Mouse (Mus musculus): ENCODE results near the gene Phtf1. TPM values are rescaled to one million over a fixed set of nuclear protein-coding genes. Genes with fewer than 3 reads are reported as not detected.

Phtf1 gene
- polyA plus RNA-seq, 1 experiment from 2014 or later: 41.1 TPM

GRCm38 (mm10) chr3:103968701-103969100, 791 bp downstream of the Phtf1 start:
- peak overlapping the region; percentile 67 for H3K4me2 ChIP-seq (ENCODE audit: low read depth, low read length)
- H3K27me3 ChIP-seq (replicated peaks; ENCODE audit: control insufficient read depth, insufficient read depth, low read length): no peaks in the 10 kb centered on the region
- H3K9ac ChIP-seq (ENCODE audit: low read depth, low read length): peak overlapping the region; percentile 89
- no peaks in the 10 kb centered on the region for H3K9me3 ChIP-seq (ENCODE audit: control insufficient read depth, low read length)
- peak; percentile 49 for DNase-seq (ENCODE audit: low spot score)
- H3K36me3 ChIP-seq (ENCODE audit: control insufficient read depth, insufficient read depth, low read length): peaks cover 27% of the 10 kb centered on the region; the same call in 1 of the 2 replicates
- peak; percentile 66 for ATAC-seq (ENCODE audit: low read depth)
- H3K4me3 ChIP-seq (ENCODE audit: low read depth, low read length): peak overlapping the region; percentile 94
- H3K27ac ChIP-seq (replicated peaks; ENCODE audit: low read depth, low read length): peak overlapping the region; percentile 96
- 0 out of 2 replicates have a peak, but pooled peaks cover 8% of the 10 kb centered on the region for H3K4me1 ChIP-seq (ENCODE audit: control insufficient read depth, insufficient read depth, low read length)
- under 1% methylated on average over 6 of the region's 24 CpGs for WGBS

- Histone ChIP-seq H3K36me3 (ENCODE audit: control insufficient read depth, insufficient read depth, low read length) (peaks cover 24% of the 10 kb centered on the region; the same call in 1 of the 2 replicates), H3K27ac (replicated peaks; ENCODE audit: low read depth, low read length) (no peak overlapping the region), H3K9me3 (ENCODE audit: control insufficient read depth, low read length) (no peaks in the 10 kb centered on the region), H3K4me2 (ENCODE audit: low read depth, low read length) (no peak overlapping the region), H3K4me1 (ENCODE audit: control insufficient read depth, insufficient read depth, low read length) (0 out of 2 replicates have a peak, but pooled peaks cover 8% of the 10 kb centered on the region), H3K9ac (ENCODE audit: low read depth, low read length) (no peak overlapping the region), H3K4me3 (ENCODE audit: low read depth, low read length) (no peak overlapping the region), H3K27me3 (replicated peaks; ENCODE audit: control insufficient read depth, insufficient read depth, low read length) (no peaks in the 10 kb centered on the region)
- ATAC-seq (ENCODE audit: low read depth) (no peak), DNase-seq (ENCODE audit: low spot score) (no peak)
- WGBS: 92% methylated on average over 2 of the region's 2 CpGs
Measured at GRCm38 (mm10) chr3:103971157-103971556, 3.2 kb downstream of the Phtf1 start.

- Histone ChIP-seq H3K27me3 (replicated peaks; ENCODE audit: control insufficient read depth, insufficient read depth, low read length) (no peaks in the 10 kb centered on the region), H3K36me3 (ENCODE audit: control insufficient read depth, insufficient read depth, low read length) (peaks cover 66% of the 10 kb centered on the region)
Measured at GRCm38 (mm10) chr3:103984556-103984955, 16.6 kb downstream of the Phtf1 start.

GRCm38 (mm10) chr3:103985194-103985593, 17.3 kb downstream of the Phtf1 start:
- H3K9me3 ChIP-seq (ENCODE audit: control insufficient read depth, low read length): no peaks in the 10 kb centered on the region
- DNase-seq (ENCODE audit: low spot score) (no peak), ATAC-seq (ENCODE audit: low read depth) (no peak)
- no peak overlapping the region for H3K4me3 ChIP-seq (ENCODE audit: low read depth, low read length)
- 96% methylated on average over 2 of the region's 2 CpGs for WGBS
- peaks cover 73% of the 10 kb centered on the region for H3K36me3 ChIP-seq (ENCODE audit: control insufficient read depth, insufficient read depth, low read length)
- H3K9ac ChIP-seq (ENCODE audit: low read depth, low read length): no peak overlapping the region
- H3K4me1 ChIP-seq (ENCODE audit: control insufficient read depth, insufficient read depth, low read length): no peaks in the 10 kb centered on the region
- no peak overlapping the region for H3K4me2 ChIP-seq (ENCODE audit: low read depth, low read length)
- H3K27me3 ChIP-seq (replicated peaks; ENCODE audit: control insufficient read depth, insufficient read depth, low read length): no peaks in the 10 kb centered on the region
- no peak overlapping the region for H3K27ac ChIP-seq (replicated peaks; ENCODE audit: low read depth, low read length)

More at GRCm38 (mm10) chr3:103984556-103984955, 16.6 kb downstream of the Phtf1 start:
- Histone ChIP-seq H3K9me3 (ENCODE audit: control insufficient read depth, low read length) (no peaks in the 10 kb centered on the region), H3K9ac (ENCODE audit: low read depth, low read length) (no peak overlapping the region), H3K4me2 (ENCODE audit: low read depth, low read length) (no peak overlapping the region), H3K4me3 (ENCODE audit: low read depth, low read length) (no peak overlapping the region), H3K4me1 (ENCODE audit: control insufficient read depth, insufficient read depth, low read length) (no peaks in the 10 kb centered on the region), H3K27ac (replicated peaks; ENCODE audit: low read depth, low read length) (no peak overlapping the region)
- ATAC-seq (ENCODE audit: low read depth): no peak
- DNase-seq (ENCODE audit: low spot score): no peak
- WGBS: 90% methylated on average over 4 of the region's 4 CpGs

GRCm38 (mm10) chr3:103987831-103988432, 20.0 kb downstream of the Phtf1 start:
- Histone ChIP-seq H3K9me3 (ENCODE audit: control insufficient read depth, low read length) (no peaks in the 10 kb centered on the region), H3K4me2 (ENCODE audit: low read depth, low read length) (no peak overlapping the region), H3K4me3 (ENCODE audit: low read depth, low read length) (no peak overlapping the region), H3K4me1 (ENCODE audit: control insufficient read depth, insufficient read depth, low read length) (no peaks in the 10 kb centered on the region), H3K9ac (ENCODE audit: low read depth, low read length) (no peak overlapping the region), H3K27me3 (replicated peaks; ENCODE audit: control insufficient read depth, insufficient read depth, low read length) (no peaks in the 10 kb centered on the region), H3K27ac (replicated peaks; ENCODE audit: low read depth, low read length) (no peak overlapping the region), H3K36me3 (ENCODE audit: control insufficient read depth, insufficient read depth, low read length) (peaks cover 79% of the 10 kb centered on the region)
- no peak for DNase-seq (ENCODE audit: low spot score)
- ATAC-seq (ENCODE audit: low read depth): no peak
- 48% methylated on average over 5 of the region's 5 CpGs for WGBS

- peaks cover 76% of the 10 kb centered on the region for H3K36me3 ChIP-seq (ENCODE audit: control insufficient read depth, insufficient read depth, low read length)
- WGBS: 91% methylated on average over 4 of the region's 4 CpGs
- no peaks in the 10 kb centered on the region for H3K27me3 ChIP-seq (replicated peaks; ENCODE audit: control insufficient read depth, insufficient read depth, low read length)
- DNase-seq (ENCODE audit: low spot score) (no peak), ATAC-seq (ENCODE audit: low read depth) (no peak)
- no peak overlapping the region for H3K27ac ChIP-seq (replicated peaks; ENCODE audit: low read depth, low read length)
- H3K4me2 ChIP-seq (ENCODE audit: low read depth, low read length): no peak overlapping the region
- no peaks in the 10 kb centered on the region for H3K4me1 ChIP-seq (ENCODE audit: control insufficient read depth, insufficient read depth, low read length)
- H3K9ac ChIP-seq (ENCODE audit: low read depth, low read length): no peak overlapping the region
- H3K4me3 ChIP-seq (ENCODE audit: low read depth, low read length): no peak overlapping the region
- H3K9me3 ChIP-seq (ENCODE audit: control insufficient read depth, low read length): no peaks in the 10 kb centered on the region
Measured at GRCm38 (mm10) chr3:103989352-103989751, 21.4 kb downstream of the Phtf1 start.

- H3K36me3 ChIP-seq (ENCODE audit: control insufficient read depth, insufficient read depth, low read length): peaks cover 78% of the 10 kb centered on the region
Measured at GRCm38 (mm10) chr3:103991271-103991670, 23.4 kb downstream of the Phtf1 start.

GRCm38 (mm10) chr3:103998724-103999123, 30.8 kb downstream of the Phtf1 start:
- Histone ChIP-seq H3K36me3 (ENCODE audit: control insufficient read depth, insufficient read depth, low read length) (peaks cover 78% of the 10 kb centered on the region), H3K27me3 (replicated peaks; ENCODE audit: control insufficient read depth, insufficient read depth, low read length) (no peaks in the 10 kb centered on the region), H3K4me3 (ENCODE audit: low read depth, low read length) (no peak overlapping the region), H3K9ac (ENCODE audit: low read depth, low read length) (no peak overlapping the region), H3K9me3 (ENCODE audit: control insufficient read depth, low read length) (no peaks in the 10 kb centered on the region), H3K4me1 (ENCODE audit: control insufficient read depth, insufficient read depth, low read length) (no peaks in the 10 kb centered on the region), H3K27ac (replicated peaks; ENCODE audit: low read depth, low read length) (no peak overlapping the region), H3K4me2 (ENCODE audit: low read depth, low read length) (no peak overlapping the region)
- no peak for DNase-seq (ENCODE audit: low spot score)
- WGBS: 89% methylated on average over 4 of the region's 4 CpGs
- ATAC-seq (ENCODE audit: low read depth): no peak

More at GRCm38 (mm10) chr3:103991271-103991670, 23.4 kb downstream of the Phtf1 start:
- DNase-seq (ENCODE audit: low spot score): no peak
- Histone ChIP-seq H3K9ac (ENCODE audit: low read depth, low read length) (no peak overlapping the region), H3K4me3 (ENCODE audit: low read depth, low read length) (no peak overlapping the region), H3K4me1 (ENCODE audit: control insufficient read depth, insufficient read depth, low read length) (no peaks in the 10 kb centered on the region), H3K9me3 (ENCODE audit: control insufficient read depth, low read length) (no peaks in the 10 kb centered on the region), H3K27me3 (replicated peaks; ENCODE audit: control insufficient read depth, insufficient read depth, low read length) (no peaks in the 10 kb centered on the region), H3K27ac (replicated peaks; ENCODE audit: low read depth, low read length) (no peak overlapping the region), H3K4me2 (ENCODE audit: low read depth, low read length) (no peak overlapping the region)
- ATAC-seq (ENCODE audit: low read depth): no peak
- 91% methylated on average over 3 of the region's 3 CpGs for WGBS

GRCm38 (mm10) chr3:104006896-104007466, 39.1 kb downstream of the Phtf1 start:
- Histone ChIP-seq H3K36me3 (ENCODE audit: control insufficient read depth, insufficient read depth, low read length) (peaks cover 64% of the 10 kb centered on the region), H3K4me1 (ENCODE audit: control insufficient read depth, insufficient read depth, low read length) (no peaks in the 10 kb centered on the region), H3K9me3 (ENCODE audit: control insufficient read depth, low read length) (no peaks in the 10 kb centered on the region), H3K4me3 (ENCODE audit: low read depth, low read length) (no peak overlapping the region), H3K27ac (replicated peaks; ENCODE audit: low read depth, low read length) (no peak overlapping the region), H3K27me3 (replicated peaks; ENCODE audit: control insufficient read depth, insufficient read depth, low read length) (no peaks in the 10 kb centered on the region), H3K9ac (ENCODE audit: low read depth, low read length) (no peak overlapping the region), H3K4me2 (ENCODE audit: low read depth, low read length) (no peak overlapping the region)
- DNase-seq (ENCODE audit: low spot score) (no peak), ATAC-seq (ENCODE audit: low read depth) (no peak)
- whole genome bisulfite sequencing: 89% methylated on average over 8 of the region's 8 CpGs
